Mouse (Mus musculus) forebrain, postnatal 0 days (tissue): ENCODE measurements around the gene Tom1l1. TPM values are rescaled to one million over a fixed set of nuclear protein-coding genes. Genes with fewer than 3 reads are reported as not detected.

ENCODE experiments used
- ATAC-seq: fragments of 200-750 bp; cut with Nextera tagmentation; 2 replicates; pipeline ENCODE4 v1.8.0; 2017; ENCODE audit warnings: mild to moderate bottlenecking, moderate library complexity
- DNase-seq: peaks from one replicate; pipeline ENCODE4 v3.0.0-alpha.2; 2015
- H3K27ac ChIP-seq: fragments of 300-500 bp; sonication (generic); 2 replicates; pipeline ENCODE4 v1.5.1; 2014; ENCODE audit warnings: low read depth, mild to moderate bottlenecking, antibody characterized with exemption, low read length, moderate library complexity, mixed read lengths
- H3K27me3 ChIP-seq: fragments of 300-500 bp; sonication (generic); 2 replicates; pipeline ENCODE4 v1.6.1; 2014; ENCODE audit warnings: mild to moderate bottlenecking, low read length, mixed read lengths; ENCODE audit not compliant: insufficient read depth
- H3K36me3 ChIP-seq: fragments of 300-500 bp; sonication (generic); 2 replicates; pipeline ENCODE4 v1.6.1; 2014; ENCODE audit warnings: mild to moderate bottlenecking, moderate library complexity; ENCODE audit not compliant: insufficient read depth
- H3K4me1 ChIP-seq: fragments of 300-500 bp; sonication (generic); 2 replicates; pipeline ENCODE4 v1.6.1; 2014; ENCODE audit warnings: antibody characterized with exemption; ENCODE audit not compliant: insufficient read depth
- H3K4me2 ChIP-seq: fragments of 300-500 bp; sonication (generic); 2 replicates; pipeline ENCODE4 v1.6.1; 2014; ENCODE audit warnings: low read depth, mild to moderate bottlenecking, moderate library complexity
- H3K4me3 ChIP-seq: fragments of 300-500 bp; sonication (generic); 2 replicates; pipeline ENCODE4 v1.5.1; 2014; ENCODE audit warnings: low read depth, low read length, mixed read lengths
- H3K9ac ChIP-seq: fragments of 300-500 bp; sonication (generic); 2 replicates; pipeline ENCODE4 v1.6.1; 2014; ENCODE audit warnings: mild to moderate bottlenecking
- H3K9me3 ChIP-seq: fragments of 300-500 bp; sonication (generic); 2 replicates; pipeline ENCODE4 v1.6.1; 2016; ENCODE audit warnings: low read length
- CTCF ChIP-seq: sonication (generic); IDR thresholded peaks from 2 replicates; pipeline ENCODE4 v1.5.1; 2016; ENCODE audit warnings: antibody characterized with exemption, control low read depth, low read depth
- WGBS: fragments of 180-500 bp; shearing (Covaris S2); extraction: QIAGEN DNeasy Blood & Tissue Kit; methylation state at CpG from one replicate; pipeline ENCODE4 v1.1.7; 2014; 5-methylcytosine and 5-hydroxymethylcytosine counted together
- polyA plus RNA-seq: library from polyadenylated mRNA; unstranded; fragments of >200 nt; fragmentation: Nextera tagmentation; extraction: Ambion mirVana; gene quantifications from 2 replicates; pipeline ENCODE4 v1.2.1, GENCODE M21; 2015
- total RNA-seq: library from RNA; depleted of rRNA; stranded (reverse); fragments of >200 nt; gene quantifications from 2 replicates; pipeline ENCODE4 v1.2.3, GENCODE M21; 2014

Tom1l1 gene
- total and polyA plus RNA-seq, 2 experiments from 2014 or later: 11.5 to 16.2 TPM

GRCm38 (mm10) chr11:90675479-90676110 lies 12.6 kb downstream of the Tom1l1 start:
- H3K27me3 ChIP-seq: no peaks in the 10 kb centered on the region
- ATAC-seq (no peak), DNase-seq (no peak)
- H3K36me3 ChIP-seq: no peaks in the 10 kb centered on the region
- 89% methylated on average over 5 of the region's 5 CpGs for WGBS
- no peak for TF ChIP-seq CTCF
- H3K9ac ChIP-seq: no peak overlapping the region
- H3K4me2 ChIP-seq: no peak overlapping the region
- H3K9me3 ChIP-seq: no peaks in the 10 kb centered on the region
- no peak overlapping the region for H3K27ac ChIP-seq
- H3K4me1 ChIP-seq: no peaks in the 10 kb centered on the region
- H3K4me3 ChIP-seq: no peak overlapping the region

GRCm38 (mm10) chr11:90667325-90667724 lies 20.8 kb downstream of the Tom1l1 start:
- Histone ChIP-seq H3K27me3 (no peaks in the 10 kb centered on the region), H3K4me1 (no peaks in the 10 kb centered on the region), H3K4me3 (no peak overlapping the region), H3K4me2 (no peak overlapping the region), H3K9me3 (no peaks in the 10 kb centered on the region), H3K9ac (no peak overlapping the region), H3K27ac (no peak overlapping the region), H3K36me3 (no peaks in the 10 kb centered on the region)
- 96% methylated on average over 6 of the region's 6 CpGs for WGBS
- no peak for DNase-seq
- no peak for TF ChIP-seq CTCF
- ATAC-seq: no peak

GRCm38 (mm10) chr11:90666916-90667315 lies 21.2 kb downstream of the Tom1l1 start:
- no peaks in the 10 kb centered on the region for H3K27me3 ChIP-seq
- no peak overlapping the region for H3K4me2 ChIP-seq
- 86% methylated on average over 4 of the region's 4 CpGs for WGBS
- no peak for DNase-seq
- no peaks in the 10 kb centered on the region for H3K9me3 ChIP-seq
- no peak for TF ChIP-seq CTCF
- H3K27ac ChIP-seq: no peak overlapping the region
- H3K9ac ChIP-seq: no peak overlapping the region
- no peak overlapping the region for H3K4me3 ChIP-seq
- H3K4me1 ChIP-seq: no peaks in the 10 kb centered on the region
- ATAC-seq: no peak
- no peaks in the 10 kb centered on the region for H3K36me3 ChIP-seq

GRCm38 (mm10) chr11:90666144-90666757 lies 21.9 kb downstream of the Tom1l1 start:
- H3K27me3 ChIP-seq: no peaks in the 10 kb centered on the region
- H3K9me3 ChIP-seq: no peaks in the 10 kb centered on the region
- no peak overlapping the region for H3K9ac ChIP-seq
- DNase-seq (no peak), ATAC-seq (no peak)
- peak overlapping the region; percentile 3; the same call in 1 of the 2 replicates for H3K27ac ChIP-seq
- no peak for TF ChIP-seq CTCF
- H3K36me3 ChIP-seq: no peaks in the 10 kb centered on the region
- no peak overlapping the region for H3K4me2 ChIP-seq
- no peak overlapping the region for H3K4me3 ChIP-seq
- WGBS: 66% methylated on average over 3 of the region's 3 CpGs
- no peaks in the 10 kb centered on the region for H3K4me1 ChIP-seq

- H3K4me3 ChIP-seq: no peak overlapping the region
- no peaks in the 10 kb centered on the region for H3K27me3 ChIP-seq
- H3K9me3 ChIP-seq: no peaks in the 10 kb centered on the region
- H3K36me3 ChIP-seq: no peaks in the 10 kb centered on the region
- H3K9ac ChIP-seq: no peak overlapping the region
- H3K27ac ChIP-seq: peak overlapping the region; percentile 5; the same call in 1 of the 2 replicates
- no peak for TF ChIP-seq CTCF
- H3K4me1 ChIP-seq: no peaks in the 10 kb centered on the region
- ATAC-seq (peak; percentile 77), DNase-seq (peak; percentile 49)
- 6% methylated on average over 6 of the region's 6 CpGs for WGBS
- H3K4me2 ChIP-seq: no peak overlapping the region
Measured at GRCm38 (mm10) chr11:90665161-90665560, 23.0 kb downstream of the Tom1l1 start.

GRCm38 (mm10) chr11:90664345-90664986 lies 23.7 kb downstream of the Tom1l1 start:
- WGBS: 21% methylated on average over 8 of the region's 8 CpGs

More at GRCm38 (mm10) chr11:90664345-90664986, 23.7 kb downstream of the Tom1l1 start:
- Histone ChIP-seq H3K4me2 (no peak overlapping the region), H3K36me3 (no peaks in the 10 kb centered on the region), H3K4me1 (no peaks in the 10 kb centered on the region), H3K9ac (no peak overlapping the region), H3K4me3 (no peak overlapping the region), H3K27ac (peak overlapping the region; percentile 4; the same call in 1 of the 2 replicates), H3K27me3 (no peaks in the 10 kb centered on the region), H3K9me3 (no peaks in the 10 kb centered on the region)
- ATAC-seq: no peak
- TF ChIP-seq CTCF: no peak
- no peak for DNase-seq
